Mouse (Mus musculus): Measurements from ENCODE around the gene Spats2l.

Spats2l gene

DNA sequence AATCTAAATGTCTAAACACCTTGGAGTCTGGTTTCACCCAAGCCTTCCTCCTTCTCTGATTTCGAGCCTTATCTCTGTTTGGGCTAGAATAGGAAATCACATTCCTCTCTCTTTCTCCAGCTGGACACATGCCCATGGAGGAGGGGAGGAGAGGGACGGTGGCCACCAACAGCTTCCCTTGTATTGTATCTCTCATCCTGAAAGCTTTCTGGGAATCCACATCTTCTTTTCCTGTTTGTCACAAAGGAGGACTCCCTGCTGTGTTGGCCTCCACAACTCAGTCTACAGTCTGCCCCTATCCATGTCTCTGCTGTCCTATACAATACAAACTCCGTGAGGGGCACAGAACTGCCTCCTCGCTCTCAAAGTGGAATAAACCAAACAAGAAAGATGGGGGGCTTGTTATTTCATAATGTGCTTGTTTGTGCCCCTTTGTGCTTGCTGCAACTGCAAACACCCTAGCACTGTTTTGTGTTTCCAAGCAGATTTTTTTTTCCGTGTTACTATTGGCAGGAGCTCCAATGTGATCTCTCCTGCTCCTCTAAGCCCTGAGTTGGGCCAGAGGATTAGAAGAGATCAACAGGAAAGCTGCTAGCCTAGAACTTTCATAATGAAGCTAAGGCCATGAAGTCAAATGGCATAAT lies 116.4 kb downstream of the Spats2l start:
- DNase-seq (ENCODE audit: low read depth) = no peak

DNA sequence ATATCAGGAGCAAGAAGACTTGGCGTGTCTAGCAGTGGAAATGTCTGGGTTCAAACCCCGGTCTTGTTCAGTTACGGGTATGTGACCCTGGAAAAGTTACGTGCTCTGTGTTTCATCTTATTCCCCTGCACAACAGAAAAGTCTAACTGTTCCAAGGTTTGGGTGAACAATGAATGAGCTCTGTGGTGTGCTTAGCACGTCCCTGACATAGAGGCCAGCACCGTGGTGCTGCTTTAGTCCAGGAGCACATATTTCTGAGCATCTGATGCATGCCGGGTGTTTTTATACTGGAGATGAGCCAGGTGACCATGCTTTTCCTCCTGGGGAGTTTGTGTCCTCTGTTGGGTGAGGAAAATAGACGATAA lies 116.9 kb downstream of the Spats2l start:
- DNase-seq (ENCODE audit: low read depth) = no peak

DNA sequence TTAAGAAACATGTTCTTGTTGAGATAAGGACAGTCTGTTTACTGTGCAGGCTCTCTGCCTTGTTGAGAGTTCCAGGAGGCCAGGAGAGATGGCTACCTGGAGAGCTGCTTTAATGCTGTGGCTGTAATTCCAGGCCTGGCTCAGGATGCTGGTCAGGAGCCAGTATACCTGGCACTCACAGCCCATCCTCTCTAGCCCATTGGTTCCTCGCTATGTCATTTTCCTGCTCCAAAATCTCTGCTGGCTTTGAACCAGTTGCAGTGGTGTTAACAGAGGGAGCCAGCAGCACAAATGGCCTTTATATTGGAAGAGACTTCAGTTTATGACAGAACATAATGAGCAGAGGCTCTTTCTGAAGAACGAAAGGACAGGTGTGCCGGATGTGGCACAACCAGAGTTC lies 127.5 kb downstream of the Spats2l start:
- DNase-seq (ENCODE audit: low read depth) = no peak

DNA sequence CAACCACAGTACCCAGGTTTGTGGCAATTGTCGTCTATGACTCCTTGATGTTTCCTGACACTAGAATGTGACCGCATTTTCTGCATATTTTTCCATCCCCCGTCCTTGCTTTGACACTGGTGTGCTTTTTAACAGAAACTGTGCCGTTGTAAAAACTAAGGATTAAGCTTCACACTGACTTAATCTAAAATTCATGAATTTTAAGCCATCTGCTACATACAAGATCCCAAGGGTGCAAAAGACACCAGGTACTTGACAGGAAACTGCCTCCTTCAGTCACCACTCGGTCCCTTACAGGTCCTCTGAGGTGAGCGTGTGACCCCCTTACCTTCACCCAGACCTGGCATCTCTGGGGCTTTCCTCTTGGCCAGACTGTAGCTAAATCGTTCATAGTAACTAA lies 129.8 kb downstream of the Spats2l start:
- no peak for DNase-seq (ENCODE audit: low read depth)

DNA sequence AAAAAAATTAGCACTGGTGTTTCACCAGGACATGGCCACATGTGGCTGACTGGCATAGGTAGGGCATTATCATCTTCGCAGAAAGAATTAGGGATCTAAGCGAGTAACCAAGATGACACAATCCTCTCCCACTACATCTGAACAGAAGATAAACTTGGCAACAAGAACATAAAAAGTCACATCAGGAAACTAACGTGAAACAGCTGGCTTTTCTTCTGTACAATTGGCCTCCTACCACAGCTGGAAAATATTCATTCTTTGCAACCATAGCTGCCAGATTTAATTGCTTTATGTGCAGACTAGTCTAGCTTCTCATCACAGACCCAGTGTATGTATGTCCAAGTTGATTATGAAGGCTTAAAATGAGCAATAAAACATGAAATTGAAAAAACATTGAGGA lies 131.9 kb downstream of the Spats2l start:
- no peak for DNase-seq (ENCODE audit: low read depth)

DNA sequence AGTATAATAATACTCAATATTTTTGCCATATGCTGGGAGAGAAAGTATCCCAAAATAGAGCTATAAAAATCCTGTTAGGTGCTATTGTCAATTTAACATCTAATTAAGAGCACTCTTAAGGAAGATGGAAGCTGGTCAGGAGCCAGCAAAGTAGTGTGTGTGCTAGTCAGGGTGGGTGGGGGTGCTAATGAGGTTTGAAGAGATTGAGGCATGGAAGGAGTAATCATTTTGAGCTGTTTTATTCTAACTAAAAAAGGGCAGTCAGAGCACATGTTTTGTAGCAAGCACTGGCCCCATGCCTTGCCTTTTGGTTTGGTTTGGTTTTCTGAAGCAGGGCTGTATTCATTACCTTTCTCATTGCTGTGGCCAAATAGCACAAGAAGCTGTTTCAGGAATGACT lies 132.3 kb downstream of the Spats2l start:
- no peak for DNase-seq (ENCODE audit: low read depth)

DNA sequence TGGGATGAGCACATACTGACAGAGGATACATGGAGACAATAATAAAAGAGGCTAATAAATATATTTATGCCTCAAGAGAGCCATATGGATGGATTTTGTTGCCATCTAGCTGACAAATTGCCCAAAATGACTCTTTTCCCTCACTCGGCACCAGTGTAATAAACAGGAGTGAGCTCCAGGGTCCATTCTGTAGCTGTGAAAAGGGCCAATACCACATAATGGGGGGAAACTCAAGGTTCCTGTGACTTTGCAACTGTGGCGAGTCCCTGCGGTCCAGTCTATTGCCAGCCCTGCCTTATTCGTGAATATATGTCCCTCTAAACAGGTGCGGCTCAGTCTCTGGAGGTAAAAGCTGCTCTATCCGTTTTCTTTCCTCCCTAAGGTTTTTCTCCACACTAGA lies 137.6 kb downstream of the Spats2l start:
- no peak for DNase-seq (ENCODE audit: low read depth)

DNA sequence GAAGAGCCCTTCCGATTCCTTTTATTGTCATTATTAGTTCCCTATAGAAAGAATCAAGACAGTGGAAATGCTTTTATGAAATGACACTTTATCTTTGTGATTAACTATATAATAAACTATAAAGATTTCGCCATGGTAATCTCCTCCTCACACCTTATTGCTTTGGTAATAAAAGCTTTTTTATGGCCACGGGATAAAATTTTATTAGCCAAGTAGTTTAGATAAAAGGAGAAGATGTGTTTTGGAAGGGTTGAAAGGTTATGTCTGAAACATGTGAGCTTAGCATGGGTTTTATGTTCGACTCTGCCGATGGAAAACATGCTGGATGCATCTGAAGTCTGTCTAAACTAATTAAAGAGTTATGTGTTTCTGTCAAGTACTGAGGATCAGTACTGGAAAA lies 143.4 kb downstream of the Spats2l start:
- no peak for DNase-seq (ENCODE audit: low read depth)

DNA sequence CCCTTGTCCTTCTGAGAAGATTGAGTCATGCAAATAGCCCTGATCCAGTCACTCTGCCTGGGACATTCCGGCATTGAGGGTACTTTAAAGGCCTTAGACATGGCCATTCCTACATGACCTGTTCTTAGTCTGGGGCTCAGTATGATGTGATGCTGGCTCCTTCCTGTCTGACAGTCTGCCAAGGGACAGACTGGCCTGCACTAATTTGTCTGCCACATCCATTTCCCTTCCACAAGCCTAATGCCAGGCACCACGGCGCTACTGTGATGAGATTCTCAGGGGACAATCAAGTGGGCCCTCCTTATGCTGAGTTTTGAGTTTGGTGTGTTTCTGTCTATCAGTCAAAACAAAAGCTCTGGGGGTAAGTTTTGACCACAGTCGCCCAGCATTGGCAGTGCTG lies 144.6 kb downstream of the Spats2l start:
- DNase-seq (ENCODE audit: low read depth) = no peak

DNA sequence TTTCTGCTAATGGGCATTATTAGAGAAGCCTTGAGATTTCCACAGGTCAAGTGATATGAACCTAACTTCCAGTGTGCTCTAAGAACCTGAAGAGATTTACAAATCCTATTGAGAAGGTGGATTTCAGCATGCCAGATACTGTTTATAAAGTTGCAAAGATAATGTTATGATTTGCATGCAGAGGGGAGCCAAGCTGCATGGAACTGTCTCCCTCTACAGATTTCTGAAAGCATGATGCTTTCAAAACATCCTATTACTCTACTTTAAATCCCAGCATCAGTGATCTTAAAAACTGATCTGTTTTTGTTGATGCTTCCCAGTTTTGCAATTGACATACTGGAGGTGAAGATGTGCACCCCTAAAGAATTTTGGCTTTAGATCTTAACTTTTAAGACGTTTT lies 160.3 kb downstream of the Spats2l start:
- no peak for DNase-seq (ENCODE audit: low read depth)

DNA sequence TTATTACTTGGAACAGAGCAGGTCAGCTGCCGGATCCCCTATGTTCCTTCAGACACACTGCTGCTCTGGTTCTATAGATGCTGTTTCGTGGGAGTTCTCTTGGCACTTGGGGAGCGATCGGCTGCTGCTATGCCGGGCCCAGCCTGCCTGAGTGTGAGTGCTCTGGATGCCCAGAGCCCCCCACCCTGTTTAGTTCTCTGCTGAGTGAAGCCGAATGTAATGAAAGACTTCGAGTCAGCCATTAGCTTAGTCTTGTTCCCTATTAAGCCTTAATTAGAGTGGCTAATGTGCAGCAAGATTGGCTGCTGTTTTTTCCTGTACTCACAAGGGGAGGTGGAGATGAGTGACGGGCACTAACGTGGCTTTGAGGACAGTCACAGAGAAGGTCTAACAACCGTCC lies 166.7 kb downstream of the Spats2l start:
- no peak for DNase-seq (ENCODE audit: low read depth)

DNA sequence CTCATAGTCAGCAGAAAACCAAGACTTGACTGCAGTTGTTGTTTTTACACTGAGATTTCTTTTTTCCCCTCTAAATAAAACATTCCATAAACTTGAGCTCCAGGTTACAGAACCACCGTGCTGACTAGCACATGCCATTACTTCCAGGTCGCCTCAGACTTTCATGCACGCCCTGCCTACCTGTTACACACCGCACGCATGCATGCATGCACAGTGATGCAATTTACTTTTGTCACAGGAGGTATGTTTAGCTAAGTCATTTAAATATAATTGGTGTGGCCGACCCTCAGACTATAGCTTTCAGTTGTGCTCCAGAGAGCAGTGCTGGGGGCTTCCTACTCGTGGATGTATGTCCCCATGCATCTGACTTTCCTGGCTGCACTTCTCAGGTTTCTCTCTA lies 167.1 kb downstream of the Spats2l start:
- no peak for DNase-seq (ENCODE audit: low read depth)

DNA sequence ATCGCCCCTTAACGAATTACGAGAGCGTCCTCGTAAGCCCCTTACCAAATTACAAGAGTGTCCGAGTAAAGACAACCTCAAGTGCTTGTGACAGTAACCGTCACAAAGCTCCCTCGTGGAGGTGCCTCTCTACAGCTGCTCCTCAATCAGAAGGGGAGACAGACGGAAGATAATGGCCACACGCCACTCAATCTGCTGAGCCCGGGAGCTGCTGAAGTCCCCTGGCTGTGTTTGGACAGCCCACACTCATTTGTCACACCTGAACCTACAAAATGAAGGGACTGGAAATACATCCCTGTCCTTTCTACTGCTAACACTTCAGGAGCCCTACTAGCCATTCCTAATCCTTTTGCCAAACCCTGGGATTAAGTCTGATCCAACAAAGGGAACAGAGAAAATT lies 167.8 kb downstream of the Spats2l start:
- no peak for DNase-seq (ENCODE audit: low read depth)

DNA sequence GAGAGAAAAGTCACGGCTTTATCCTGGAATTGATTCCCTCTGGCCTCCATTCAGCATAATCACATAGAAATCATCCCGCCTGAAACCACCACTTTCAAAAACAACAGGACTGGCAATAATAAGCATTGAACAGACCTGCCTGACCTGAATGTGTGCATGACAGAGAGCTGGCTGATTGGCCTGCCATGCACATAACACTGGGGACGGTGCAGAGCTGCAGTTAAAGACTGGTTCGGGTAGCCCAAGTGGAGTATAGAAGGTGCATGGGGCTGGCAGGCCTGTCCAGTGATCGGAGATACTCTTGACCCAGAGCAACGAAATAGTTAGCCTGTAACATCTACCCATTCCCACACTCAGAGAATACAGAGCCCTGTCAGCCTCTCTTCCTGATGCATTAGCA lies 168.3 kb downstream of the Spats2l start:
- DNase-seq (ENCODE audit: low read depth) = no peak

DNA sequence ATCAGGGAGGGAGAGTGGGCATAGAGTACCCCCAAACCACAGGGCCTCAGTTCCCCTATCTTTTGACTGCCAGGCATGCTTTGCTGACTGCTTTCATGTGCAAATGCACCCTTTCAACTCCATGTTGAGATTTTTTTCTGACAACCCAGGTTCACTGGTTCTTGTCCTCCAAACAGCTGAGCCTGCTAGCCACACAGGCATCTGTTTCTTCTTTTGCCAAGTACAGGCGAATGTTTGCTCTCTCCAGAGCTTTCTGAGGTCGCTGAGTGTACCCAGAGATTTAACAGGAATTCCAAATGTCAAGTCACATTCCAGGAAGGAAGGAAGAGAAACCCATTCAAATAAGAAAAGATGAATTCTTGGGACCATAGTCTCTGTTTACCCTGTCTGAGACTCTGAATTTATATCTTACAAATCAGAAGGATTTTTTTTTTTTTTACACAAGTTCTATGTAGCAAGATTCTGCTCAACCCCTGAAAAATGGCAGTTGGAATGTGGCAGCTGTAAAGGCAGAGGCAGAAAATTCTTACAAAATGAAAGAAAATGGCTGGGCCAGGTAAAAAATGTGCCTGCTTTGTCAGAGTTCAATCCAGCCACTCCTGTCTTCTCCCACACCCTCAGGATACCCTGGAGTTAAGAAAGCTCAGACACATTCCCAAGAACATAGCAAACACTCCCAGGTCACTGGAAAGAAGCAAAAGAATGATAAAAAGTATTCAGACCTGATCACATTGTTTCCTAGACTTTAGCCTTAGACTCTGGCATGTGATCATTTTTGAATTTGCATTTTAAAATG lies 173.8 kb downstream of the Spats2l start:
- DNase-seq (ENCODE audit: low read depth) = no peak

DNA sequence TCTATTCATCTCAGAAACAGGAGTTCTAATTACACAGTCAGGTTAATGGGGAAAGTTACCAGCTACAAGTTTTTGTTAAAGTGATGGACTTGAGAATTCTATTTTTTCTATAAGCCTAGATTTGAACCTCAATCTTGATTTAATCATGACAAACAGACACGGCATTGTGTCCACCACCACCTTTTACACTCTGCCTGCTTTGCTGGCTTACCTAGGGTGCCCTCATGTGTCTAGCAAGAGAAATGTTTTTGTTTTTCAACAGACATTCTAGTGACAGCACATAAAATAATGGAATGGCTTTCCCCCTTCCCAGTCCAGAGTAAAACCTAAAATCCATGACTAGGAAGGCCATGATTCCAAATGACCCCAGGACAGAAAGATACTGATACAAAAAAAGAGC lies 175.2 kb downstream of the Spats2l start:
- DNase-seq (ENCODE audit: low read depth) = no peak

DNA sequence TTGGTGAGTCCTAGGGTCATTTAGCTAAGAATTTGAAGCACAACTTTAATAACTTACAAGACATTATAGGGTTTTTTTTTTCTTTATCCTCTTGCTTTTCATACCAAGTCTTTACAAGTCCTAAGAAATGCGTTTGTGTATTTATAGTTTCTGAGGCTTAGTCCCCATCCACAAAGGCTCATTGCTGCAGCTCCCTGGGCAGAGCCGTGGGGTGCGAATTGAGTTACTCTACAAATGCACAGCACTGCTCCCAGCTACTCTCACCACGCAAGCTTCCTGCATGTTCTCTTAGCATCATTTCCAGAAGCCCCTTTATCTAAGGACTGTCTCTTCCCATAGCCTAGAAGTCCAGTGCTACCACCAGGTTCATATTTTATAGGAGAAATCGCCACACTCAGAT lies 175.8 kb downstream of the Spats2l start:
- DNase-seq (ENCODE audit: low read depth) = no peak

DNA sequence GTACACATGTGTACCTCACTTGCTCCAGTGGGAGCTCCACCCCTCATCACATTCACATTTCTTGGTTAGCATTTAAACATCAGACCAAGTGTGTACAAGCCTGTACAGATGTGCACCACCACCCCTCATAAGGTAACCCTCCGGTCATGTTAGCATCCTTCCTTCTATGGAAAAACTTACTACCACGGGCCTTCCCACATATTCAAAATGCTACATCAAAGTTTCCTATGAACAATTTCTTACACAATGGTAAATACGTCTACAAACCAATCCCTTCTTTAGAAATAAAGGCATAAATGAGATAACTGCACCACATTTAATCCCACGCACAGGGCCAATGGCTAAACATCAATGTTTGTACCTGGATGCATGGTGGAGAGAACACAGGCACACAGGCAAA lies 178.5 kb downstream of the Spats2l start:
- DNase-seq (ENCODE audit: low read depth) = no peak

DNA sequence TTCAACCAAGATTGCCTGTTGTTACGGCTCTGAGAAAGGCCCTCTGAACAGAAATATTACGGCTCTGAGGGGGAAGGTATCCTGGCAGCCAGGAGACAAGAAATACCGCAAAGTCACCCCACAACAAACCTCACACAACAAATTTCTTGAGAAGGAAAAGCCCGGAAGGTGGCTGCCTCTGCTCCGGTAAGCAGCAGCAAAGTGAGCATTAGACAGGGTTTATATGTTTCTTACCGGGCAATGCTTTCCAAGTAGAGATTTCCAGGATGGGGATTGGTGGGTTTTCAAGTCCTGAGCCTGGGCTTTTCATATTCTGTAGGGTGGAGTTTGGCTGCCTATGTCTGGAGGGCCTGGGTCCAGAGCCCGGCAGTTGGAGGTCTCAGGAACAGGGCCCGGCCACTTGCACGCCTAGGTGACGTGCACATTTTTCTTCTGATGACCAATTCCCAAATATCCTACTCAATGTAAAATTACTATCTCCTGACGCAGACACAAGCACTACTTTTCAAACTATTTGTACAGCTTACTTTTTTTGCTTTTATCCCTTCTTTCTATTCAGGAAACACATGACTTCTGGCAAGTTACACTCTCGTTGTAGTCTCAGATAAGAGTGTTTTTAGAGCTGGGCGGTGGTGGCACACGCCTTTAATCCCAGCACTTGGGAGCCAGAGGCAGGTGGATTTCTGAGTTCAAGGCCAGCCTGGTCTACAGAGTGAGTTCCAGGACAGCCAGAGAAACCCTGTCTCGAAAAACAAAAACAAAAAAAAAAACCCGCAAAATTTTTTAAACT lies 179.8 kb downstream of the Spats2l start:
- DNase-seq (ENCODE audit: low read depth) = no peak

DNA sequence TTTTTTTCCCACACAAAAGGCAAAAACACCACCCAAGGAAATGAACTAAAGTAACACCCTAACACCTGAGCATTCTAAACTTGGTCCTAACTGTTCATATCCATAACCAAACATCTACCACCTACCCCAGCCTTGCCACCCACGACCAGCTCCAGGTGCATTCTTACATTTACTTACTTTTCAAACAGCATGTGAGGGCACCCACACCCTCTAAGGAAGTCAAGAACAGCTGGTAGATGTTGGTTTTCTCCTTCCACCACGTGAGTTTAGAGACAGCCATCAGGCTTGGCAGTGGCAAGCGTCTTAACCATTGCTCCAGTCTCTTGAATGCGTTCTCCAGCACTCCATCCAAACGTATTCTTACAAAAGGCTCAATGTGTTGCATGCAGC lies 180.4 kb downstream of the Spats2l start:
- no peak for DNase-seq (ENCODE audit: low read depth)

DNA sequence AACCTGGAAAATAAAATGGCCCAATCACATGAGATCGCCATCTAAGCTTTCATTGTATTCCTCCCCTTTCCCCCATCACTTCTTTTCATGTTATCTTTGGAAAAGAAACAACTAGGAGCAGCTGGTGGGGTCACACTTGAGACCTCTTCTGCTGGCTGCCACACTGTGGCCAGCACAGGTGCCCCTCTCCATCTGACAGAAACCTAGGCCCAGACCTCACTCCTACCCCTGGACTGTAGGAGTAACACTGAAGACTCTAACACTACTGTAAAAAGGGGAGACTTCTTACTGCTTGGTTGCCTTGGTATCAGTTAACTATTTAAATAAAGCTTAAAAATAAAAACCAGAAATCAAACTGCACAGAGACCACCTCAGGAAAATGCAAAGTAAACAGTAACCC lies 181.8 kb downstream of the Spats2l start:
- DNase-seq (ENCODE audit: low read depth) = no peak

DNA sequence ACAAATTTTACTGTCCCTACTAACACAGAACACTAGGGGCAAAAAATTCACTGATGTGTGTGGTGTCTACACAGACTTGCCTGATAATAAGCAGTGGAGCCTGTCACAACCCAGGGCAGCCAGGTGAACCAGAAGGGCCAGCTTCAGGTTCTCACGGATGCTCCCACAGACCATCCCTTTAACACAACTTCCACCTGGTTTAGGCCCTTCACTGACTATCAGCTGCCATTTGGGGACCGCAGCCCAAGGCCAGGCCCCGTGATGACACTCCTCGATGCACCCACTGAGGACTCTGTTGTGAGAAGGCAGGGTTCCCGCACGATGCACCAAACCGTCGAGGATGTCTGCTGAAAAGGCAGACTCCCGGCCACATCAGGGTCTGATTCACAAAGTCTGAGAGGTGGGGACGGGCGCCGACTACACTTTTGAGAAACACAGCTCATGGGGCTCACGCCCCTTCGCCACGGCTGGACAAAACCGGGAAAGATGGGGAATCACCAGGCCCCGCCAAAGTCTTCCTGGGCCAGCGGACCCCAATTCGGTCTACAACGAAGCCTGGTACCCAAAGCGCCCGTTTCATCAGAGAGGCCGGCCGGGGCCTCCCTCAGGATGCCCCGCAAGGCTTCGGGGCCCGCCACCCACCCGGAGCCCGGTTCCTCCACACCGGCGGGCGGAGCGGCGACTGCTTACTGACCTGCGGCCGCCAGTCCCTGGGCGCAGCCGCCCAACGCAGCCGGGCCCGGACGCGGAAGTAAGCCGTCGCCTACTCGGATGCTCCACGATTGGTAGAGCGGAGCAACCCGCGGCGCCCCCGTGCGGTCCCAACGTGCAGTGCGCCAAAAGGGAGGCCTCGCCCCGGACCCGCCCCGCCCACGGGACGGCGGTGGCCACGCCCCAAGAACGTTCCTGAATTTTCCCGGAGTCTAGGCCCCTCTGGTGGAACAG lies 195.6 kb downstream of the Spats2l start:
- DNase-seq (ENCODE audit: low read depth) = peak; percentile 75
